Mouse (Mus musculus) lung, embryonic 14.5 days (tissue): ENCODE data around the gene Cacnb2. TPM values are rescaled to one million over a fixed set of nuclear protein-coding genes. Genes with fewer than 3 reads are reported as not detected.

Experiments used
- ATAC-seq: fragments of 200-750 bp; cut with Nextera tagmentation; 2 replicates; pipeline ENCODE4 v1.8.0; 2017; ENCODE audit warnings: mild to moderate bottlenecking, moderate TSS enrichment, moderate library complexity; ENCODE audit not compliant: insufficient read depth
- DNase-seq: peaks from one replicate; pipeline ENCODE4 v3.0.0-alpha.2; 2015
- H3K27ac ChIP-seq: fragments of 300-500 bp; sonication (generic); 2 replicates; pipeline ENCODE4 v1.5.1; 2014; ENCODE audit warnings: low read depth, mild to moderate bottlenecking, moderate library complexity
- H3K27me3 ChIP-seq: fragments of 300-500 bp; sonication (generic); 2 replicates; pipeline ENCODE4 v1.6.1; 2014; ENCODE audit warnings: low read length, control low read depth; ENCODE audit not compliant: insufficient read depth
- H3K36me3 ChIP-seq: fragments of 300-500 bp; sonication (generic); 2 replicates; pipeline ENCODE4 v1.6.1; 2014; ENCODE audit warnings: control low read depth; ENCODE audit not compliant: insufficient read depth
- H3K4me1 ChIP-seq: fragments of 300-500 bp; sonication (generic); 2 replicates; pipeline ENCODE4 v1.6.1; 2014; ENCODE audit warnings: antibody characterized with exemption, control low read depth; ENCODE audit not compliant: insufficient read depth
- H3K4me2 ChIP-seq: fragments of 300-500 bp; sonication (generic); 2 replicates; pipeline ENCODE4 v1.6.1; 2014; ENCODE audit warnings: mild to moderate bottlenecking
- H3K4me3 ChIP-seq: fragments of 300-500 bp; sonication (generic); 2 replicates; pipeline ENCODE4 v1.5.1; 2014; ENCODE audit warnings: low read depth, low read length
- H3K9ac ChIP-seq: fragments of 300-500 bp; sonication (generic); 2 replicates; pipeline ENCODE4 v1.6.1; 2014
- H3K9me3 ChIP-seq: fragments of 300-500 bp; sonication (generic); 2 replicates; pipeline ENCODE4 v1.6.1; 2016; ENCODE audit warnings: low read depth, low read length, control low read depth
- CTCF ChIP-seq: IDR thresholded peaks from 2 replicates; pipeline ENCODE4 v1.5.1; 2016; ENCODE audit warnings: antibody characterized with exemption, low read depth
- WGBS: fragments of 180-500 bp; shearing (Covaris S2); extraction: QIAGEN DNeasy Blood & Tissue Kit; methylation state at CpG from one replicate; pipeline ENCODE4 v1.1.7; 2014; 5-methylcytosine and 5-hydroxymethylcytosine counted together
- polyA plus RNA-seq: library from polyadenylated mRNA; unstranded; fragments of >200 nt; fragmentation: Nextera tagmentation; extraction: Ambion mirVana; gene quantifications from 2 replicates; pipeline ENCODE4 v1.2.1, GENCODE M21; 2014

Gene Cacnb2
- polyA plus RNA-seq, 1 experiment from 2014 or later, result 9.8 TPM

- H3K4me2 ChIP-seq, result no peak overlapping the region
- no peaks in the 10 kb centered on the region for H3K27me3 ChIP-seq
- H3K9ac ChIP-seq, result no peak overlapping the region
- no peak overlapping the region for H3K4me3 ChIP-seq
- WGBS, result 70% methylated on average over 3 of the region's 3 CpGs
- ATAC-seq, result no peak
- H3K36me3 ChIP-seq, result no peaks in the 10 kb centered on the region
- no peak for TF ChIP-seq CTCF
- H3K4me1 ChIP-seq, result no peaks in the 10 kb centered on the region
- no peak overlapping the region for H3K27ac ChIP-seq
- no peak for DNase-seq
- no peaks in the 10 kb centered on the region for H3K9me3 ChIP-seq
These were observed 327.0 kb downstream of the Cacnb2 start for GRCm38 (mm10) chr2:14929866-14930265.

GRCm38 (mm10) chr2:14931968-14932367, 329.1 kb downstream of the Cacnb2 start:
- Histone ChIP-seq H3K9ac (no peak overlapping the region), H3K4me2 (no peak overlapping the region), H3K36me3 (no peaks in the 10 kb centered on the region), H3K4me1 (no peaks in the 10 kb centered on the region), H3K27ac (no peak overlapping the region), H3K4me3 (no peak overlapping the region), H3K9me3 (no peaks in the 10 kb centered on the region), H3K27me3 (no peaks in the 10 kb centered on the region)
- 77% methylated on average over 2 of the region's 2 CpGs for WGBS
- ATAC-seq (no peak), DNase-seq (no peak)
- no peak for TF ChIP-seq CTCF

- WGBS, result 55% methylated on average over 8 of the region's 8 CpGs
- peak; percentile 24 for DNase-seq
- H3K4me1 ChIP-seq, result no peaks in the 10 kb centered on the region
- no peak overlapping the region for H3K27ac ChIP-seq
- H3K4me3 ChIP-seq, result no peak overlapping the region
- no peaks in the 10 kb centered on the region for H3K36me3 ChIP-seq
- H3K9ac ChIP-seq, result no peak overlapping the region
- no peak for ATAC-seq
- no peaks in the 10 kb centered on the region for H3K27me3 ChIP-seq
- no peak overlapping the region for H3K4me2 ChIP-seq
- TF ChIP-seq CTCF, result no peak
- no peaks in the 10 kb centered on the region for H3K9me3 ChIP-seq
These were observed 333.6 kb downstream of the Cacnb2 start for GRCm38 (mm10) chr2:14936492-14936891.

GRCm38 (mm10) chr2:14942261-14942660, 339.4 kb downstream of the Cacnb2 start:
- WGBS, result 71% methylated on average over 4 of the region's 4 CpGs
- no peaks in the 10 kb centered on the region for H3K27me3 ChIP-seq
- ATAC-seq (no peak), DNase-seq (peak; percentile 24)
- H3K9ac ChIP-seq, result no peak overlapping the region
- no peak for TF ChIP-seq CTCF
- no peaks in the 10 kb centered on the region for H3K36me3 ChIP-seq
- H3K27ac ChIP-seq, result no peak overlapping the region
- no peak overlapping the region for H3K4me2 ChIP-seq
- H3K4me1 ChIP-seq, result no peaks in the 10 kb centered on the region
- H3K9me3 ChIP-seq, result no peaks in the 10 kb centered on the region
- H3K4me3 ChIP-seq, result no peak overlapping the region

GRCm38 (mm10) chr2:14943691-14944357, 340.9 kb downstream of the Cacnb2 start:
- Histone ChIP-seq H3K36me3 (no peaks in the 10 kb centered on the region), H3K4me1 (no peaks in the 10 kb centered on the region), H3K4me2 (no peak overlapping the region), H3K9me3 (no peaks in the 10 kb centered on the region), H3K27me3 (no peaks in the 10 kb centered on the region), H3K27ac (no peak overlapping the region), H3K4me3 (no peak overlapping the region), H3K9ac (no peak overlapping the region)
- TF ChIP-seq CTCF, result no peak
- ATAC-seq (peak; percentile 11; the same call in 1 of the 2 replicates), DNase-seq (no peak)
- 74% methylated on average over 3 of the region's 3 CpGs for WGBS

GRCm38 (mm10) chr2:14953090-14953489, 350.2 kb downstream of the Cacnb2 start:
- H3K4me3 ChIP-seq, result no peak overlapping the region
- DNase-seq, result no peak
- no peaks in the 10 kb centered on the region for H3K9me3 ChIP-seq
- ATAC-seq, result no peak
- H3K27ac ChIP-seq, result no peak overlapping the region
- H3K9ac ChIP-seq, result no peak overlapping the region
- no peaks in the 10 kb centered on the region for H3K27me3 ChIP-seq
- WGBS, result 82% methylated on average over 2 of the region's 2 CpGs
- no peaks in the 10 kb centered on the region for H3K36me3 ChIP-seq
- no peaks in the 10 kb centered on the region for H3K4me1 ChIP-seq
- H3K4me2 ChIP-seq, result no peak overlapping the region
- TF ChIP-seq CTCF, result no peak

- no peak for TF ChIP-seq CTCF
- Histone ChIP-seq H3K4me3 (no peak overlapping the region), H3K9me3 (no peaks in the 10 kb centered on the region), H3K9ac (no peak overlapping the region), H3K4me1 (no peaks in the 10 kb centered on the region), H3K36me3 (no peaks in the 10 kb centered on the region), H3K27me3 (no peaks in the 10 kb centered on the region), H3K4me2 (no peak overlapping the region), H3K27ac (no peak overlapping the region; the same call in 1 of the 2 replicates)
- ATAC-seq (no peak), DNase-seq (no peak)
- 59% methylated on average over 1 of the region's 1 CpGs for WGBS
These were observed 358.1 kb downstream of the Cacnb2 start for GRCm38 (mm10) chr2:14960963-14961488.
